Mouse (Mus musculus) liver, embryonic 14.5 days (tissue): Measurements from ENCODE around the gene Dolk.

Experiments used
- CTCF ChIP-seq: IDR thresholded peaks from 2 replicates; pipeline ENCODE4 v1.5.1; 2016; ENCODE audit warnings: antibody characterized with exemption, low read depth, control low read depth
- EP300 ChIP-seq: IDR thresholded peaks from 2 replicates; pipeline ENCODE4 v1.6.1; 2016; ENCODE audit warnings: antibody characterized with exemption, low read depth

DNA sequence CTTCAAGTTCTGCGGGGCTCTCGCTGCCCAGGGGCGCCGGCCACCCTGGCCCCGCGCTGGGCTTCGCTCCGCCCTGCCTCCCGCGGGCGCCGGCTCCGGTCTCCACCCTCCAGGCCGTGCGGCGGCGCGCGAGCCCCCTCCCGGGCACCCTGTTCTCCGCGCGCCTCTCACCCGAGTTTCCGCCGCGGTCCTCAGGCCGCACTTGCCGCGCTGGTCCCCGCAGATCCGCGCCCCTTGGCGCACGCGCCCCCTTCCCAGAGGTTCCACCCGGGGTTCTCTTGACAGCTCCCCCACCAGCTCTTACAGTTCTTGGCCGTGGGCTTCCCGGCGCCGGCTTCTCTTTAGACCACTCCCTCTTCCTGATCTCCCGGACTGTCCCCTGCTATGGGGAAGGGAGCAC is 48.3 kb downstream of the Dolk start:
- TF ChIP-seq CTCF (no peak), EP300 (no peak)
